Mouse (Mus musculus): ENCODE data around the gene Dpagt1. TPM values are rescaled to one million over a fixed set of nuclear protein-coding genes. Genes with fewer than 3 reads are reported as not detected.
"Not testable (repeated sequence)": the region's sequence is repeated elsewhere in the genome, so short reads cannot be mapped to it uniquely, and the experiment has no call there.

Dpagt1 gene
- polyA plus RNA-seq, 1 experiment from 2014 or later: 34.7 TPM

GRCm38 (mm10) chr9:44334396-44335330, 8.8 kb downstream of the Dpagt1 start, which contains the start of gene H2afx:
Gene H2afx (plus strand): TSS chr9:44334694.
- Histone ChIP-seq H3K36me3 (peaks cover 57% of the 10 kb centered on the region), H3K9me3 (no peaks in the 10 kb centered on the region), H3K27ac (replicated peaks) (peak within 1 kb of the TSS; percentile 96), H3K9ac (replicated peaks) (peak within 1 kb of the TSS; percentile 99), H3K27me3 (no peaks in the 10 kb centered on the region), H3K4me1 (peaks cover 22% of the 10 kb centered on the region), H3K4me2 (replicated peaks) (peak within 1 kb of the TSS; percentile 79), H3K4me3 (peak within 1 kb of the TSS; percentile 95)
- whole genome bisulfite sequencing: under 1% methylated on average over 90 of the region's 91 CpGs
- peak; percentile 95 for ATAC-seq (ENCODE audit: low FRiP score, low read depth)

GRCm38 (mm10) chr9:44335331-44336092, 9.7 kb downstream of the Dpagt1 start:
- H3K4me3 ChIP-seq: peak overlapping the region; percentile 95
- H3K9me3 ChIP-seq: no peaks in the 10 kb centered on the region
- no peaks in the 10 kb centered on the region for H3K27me3 ChIP-seq
- WGBS: under 1% methylated on average over 50 of the region's 50 CpGs
- peak; percentile 18 for ATAC-seq (ENCODE audit: low FRiP score, low read depth)
- peak overlapping the region; percentile 99 for H3K9ac ChIP-seq (replicated peaks)
- H3K4me2 ChIP-seq (replicated peaks): peak overlapping the region; percentile 79
- peak overlapping the region; percentile 96 for H3K27ac ChIP-seq (replicated peaks)
- H3K36me3 ChIP-seq: peaks cover 54% of the 10 kb centered on the region
- H3K4me1 ChIP-seq: peaks cover 22% of the 10 kb centered on the region

GRCm38 (mm10) chr9:44336093-44336406, 10.2 kb downstream of the Dpagt1 start:
- H3K4me1 ChIP-seq: peaks cover 22% of the 10 kb centered on the region
- peak overlapping the region; percentile 99 for H3K9ac ChIP-seq (replicated peaks)
- H3K9me3 ChIP-seq: no peaks in the 10 kb centered on the region
- H3K4me2 ChIP-seq (replicated peaks): peak overlapping the region; percentile 79
- 2% methylated on average over 5 of the region's 5 CpGs for WGBS
- no peaks in the 10 kb centered on the region for H3K27me3 ChIP-seq
- no peak for ATAC-seq (ENCODE audit: low FRiP score, low read depth)
- H3K4me3 ChIP-seq: peak overlapping the region; percentile 95
- peaks cover 51% of the 10 kb centered on the region for H3K36me3 ChIP-seq
- H3K27ac ChIP-seq (replicated peaks): 0 out of 2 replicates have a peak overlapping the region, but pooled peaks have one; percentile 96

GRCm38 (mm10) chr9:44336513-44336912, 10.7 kb downstream of the Dpagt1 start:
- Histone ChIP-seq H3K27ac (replicated peaks) (0 out of 2 replicates have a peak overlapping the region, but pooled peaks have one; percentile 15), H3K9ac (replicated peaks) (peak overlapping the region; percentile 55), H3K4me1 (peaks cover 22% of the 10 kb centered on the region), H3K4me2 (replicated peaks) (peak overlapping the region; percentile 79), H3K4me3 (peak overlapping the region; percentile 95), H3K36me3 (peaks cover 51% of the 10 kb centered on the region)
- 39% methylated on average over 4 of the region's 4 CpGs for WGBS
- not testable (repeated sequence) for H3K9me3 ChIP-seq; H3K27me3 ChIP-seq; ATAC-seq (ENCODE audit: low FRiP score, low read depth)

- 0 out of 2 replicates have a peak overlapping the region, but pooled peaks have one; percentile 15 for H3K27ac ChIP-seq (replicated peaks)
- peak overlapping the region; percentile 95 for H3K4me3 ChIP-seq
- no peak for ATAC-seq (ENCODE audit: low FRiP score, low read depth)
- 84% methylated on average over 3 of the region's 3 CpGs for WGBS
- H3K9ac ChIP-seq (replicated peaks): peak overlapping the region; percentile 55
- no peaks in the 10 kb centered on the region for H3K27me3 ChIP-seq
- peaks cover 22% of the 10 kb centered on the region for H3K4me1 ChIP-seq
- H3K36me3 ChIP-seq: peaks cover 47% of the 10 kb centered on the region
- H3K9me3 ChIP-seq: no peaks in the 10 kb centered on the region
- peak overlapping the region; percentile 79 for H3K4me2 ChIP-seq (replicated peaks)
Measured at GRCm38 (mm10) chr9:44336964-44337363, 11.1 kb downstream of the Dpagt1 start.

- H3K4me3 ChIP-seq: peak overlapping the region; percentile 95
- H3K36me3 ChIP-seq: peaks cover 42% of the 10 kb centered on the region
- no peak overlapping the region; the same call in 1 of the 2 replicates for H3K9ac ChIP-seq (replicated peaks)
- 69% methylated on average over 9 of the region's 9 CpGs for WGBS
- H3K9me3 ChIP-seq: no peaks in the 10 kb centered on the region
- H3K27me3 ChIP-seq: no peaks in the 10 kb centered on the region
- peaks cover 23% of the 10 kb centered on the region for H3K4me1 ChIP-seq
- peak overlapping the region; percentile 79 for H3K4me2 ChIP-seq (replicated peaks)
- no peak overlapping the region for H3K27ac ChIP-seq (replicated peaks)
- ATAC-seq (ENCODE audit: low FRiP score, low read depth): no peak
Measured at GRCm38 (mm10) chr9:44337436-44338169, 11.8 kb downstream of the Dpagt1 start.

GRCm38 (mm10) chr9:44338574-44338973, 12.8 kb downstream of the Dpagt1 start:
- H3K4me3 ChIP-seq: no peak overlapping the region
- no peak overlapping the region for H3K4me2 ChIP-seq (replicated peaks)
- no peak overlapping the region for H3K9ac ChIP-seq (replicated peaks)
- no peak for ATAC-seq (ENCODE audit: low FRiP score, low read depth)
- H3K4me1 ChIP-seq: peaks cover 32% of the 10 kb centered on the region
- H3K27me3 ChIP-seq: no peaks in the 10 kb centered on the region
- WGBS: 83% methylated on average over 5 of the region's 5 CpGs
- H3K9me3 ChIP-seq: no peaks in the 10 kb centered on the region
- no peak overlapping the region for H3K27ac ChIP-seq (replicated peaks)
- H3K36me3 ChIP-seq: peaks cover 33% of the 10 kb centered on the region

GRCm38 (mm10) chr9:44341487-44341886, 15.7 kb downstream of the Dpagt1 start:
- H3K27me3 ChIP-seq: no peaks in the 10 kb centered on the region
- no peak for ATAC-seq (ENCODE audit: low FRiP score, low read depth)
- peaks cover 28% of the 10 kb centered on the region for H3K36me3 ChIP-seq
- no peak overlapping the region for H3K4me2 ChIP-seq (replicated peaks)
- H3K4me3 ChIP-seq: no peak overlapping the region
- 95% methylated on average over 5 of the region's 5 CpGs for WGBS
- H3K9ac ChIP-seq (replicated peaks): no peak overlapping the region
- no peaks in the 10 kb centered on the region for H3K9me3 ChIP-seq
- H3K27ac ChIP-seq (replicated peaks): no peak overlapping the region
- H3K4me1 ChIP-seq: peaks cover 32% of the 10 kb centered on the region

- 85% methylated on average over 3 of the region's 3 CpGs for WGBS
- Histone ChIP-seq H3K4me2 (replicated peaks) (no peak overlapping the region), H3K27ac (replicated peaks) (no peak overlapping the region), H3K4me1 (peaks cover 26% of the 10 kb centered on the region), H3K36me3 (peaks cover 32% of the 10 kb centered on the region), H3K27me3 (no peaks in the 10 kb centered on the region), H3K9me3 (no peaks in the 10 kb centered on the region), H3K4me3 (no peak overlapping the region), H3K9ac (replicated peaks) (no peak overlapping the region)
- no peak for ATAC-seq (ENCODE audit: low FRiP score, low read depth)
Measured at GRCm38 (mm10) chr9:44342173-44342572, 16.4 kb downstream of the Dpagt1 start.

- no peak for ATAC-seq (ENCODE audit: low FRiP score, low read depth)
- H3K27me3 ChIP-seq: no peaks in the 10 kb centered on the region
- peaks cover 33% of the 10 kb centered on the region for H3K36me3 ChIP-seq
- 95% methylated on average over 1 of the region's 1 CpGs for WGBS
- no peak overlapping the region for H3K9ac ChIP-seq (replicated peaks)
- H3K9me3 ChIP-seq: no peaks in the 10 kb centered on the region
- H3K4me2 ChIP-seq (replicated peaks): peak overlapping the region; percentile 69; the same call in 1 of the 2 replicates
- no peak overlapping the region for H3K27ac ChIP-seq (replicated peaks)
- H3K4me3 ChIP-seq: 0 out of 2 replicates have a peak overlapping the region, but pooled peaks have one; percentile 0
- H3K4me1 ChIP-seq: peaks cover 21% of the 10 kb centered on the region
Measured at GRCm38 (mm10) chr9:44342605-44343004, 16.8 kb downstream of the Dpagt1 start.

- H3K36me3 ChIP-seq: peaks cover 37% of the 10 kb centered on the region
- 15% methylated on average over 6 of the region's 6 CpGs for WGBS
- no peaks in the 10 kb centered on the region for H3K9me3 ChIP-seq
- no peaks in the 10 kb centered on the region for H3K27me3 ChIP-seq
- peaks cover 17% of the 10 kb centered on the region for H3K4me1 ChIP-seq
- H3K27ac ChIP-seq (replicated peaks): peak overlapping the region; percentile 99
- peak overlapping the region; percentile 87 for H3K9ac ChIP-seq (replicated peaks)
- ATAC-seq (ENCODE audit: low FRiP score, low read depth): peak; percentile 18
- peak overlapping the region; percentile 69 for H3K4me2 ChIP-seq (replicated peaks)
- peak overlapping the region; percentile 88 for H3K4me3 ChIP-seq
Measured at GRCm38 (mm10) chr9:44343290-44343689, 17.5 kb downstream of the Dpagt1 start.

All from midbrain, embryonic 12.5 days (tissue).